Mouse (Mus musculus): ENCODE measurements at regions not wholly inside any gene's neighbourhood (a gene's known extent, or its start where the extent isn't known, plus 50 kb on each side); places are given as distances from the start of the nearest gene placed in this dataset.

GRCm38 (mm10) chr7:117753296-117753695 lies 362.7 kb downstream of the Rps15a start:
- TF ChIP-seq CTCF (IDR thresholded peaks at IDR 0.05; ENCODE audit: control insufficient read depth, insufficient read depth, insufficient read length) (no peak), MAX (IDR thresholded peaks at IDR 0.05) (no peak)
